Mouse (Mus musculus): ENCODE data around the gene Eftud2.

Gene Eftud2

GRCm38 (mm10) chr11:102879558-102879957 lies 1.2 kb downstream of the Eftud2 start:
- DNase-seq (ENCODE audit: low spot score) = no peak

DNA sequence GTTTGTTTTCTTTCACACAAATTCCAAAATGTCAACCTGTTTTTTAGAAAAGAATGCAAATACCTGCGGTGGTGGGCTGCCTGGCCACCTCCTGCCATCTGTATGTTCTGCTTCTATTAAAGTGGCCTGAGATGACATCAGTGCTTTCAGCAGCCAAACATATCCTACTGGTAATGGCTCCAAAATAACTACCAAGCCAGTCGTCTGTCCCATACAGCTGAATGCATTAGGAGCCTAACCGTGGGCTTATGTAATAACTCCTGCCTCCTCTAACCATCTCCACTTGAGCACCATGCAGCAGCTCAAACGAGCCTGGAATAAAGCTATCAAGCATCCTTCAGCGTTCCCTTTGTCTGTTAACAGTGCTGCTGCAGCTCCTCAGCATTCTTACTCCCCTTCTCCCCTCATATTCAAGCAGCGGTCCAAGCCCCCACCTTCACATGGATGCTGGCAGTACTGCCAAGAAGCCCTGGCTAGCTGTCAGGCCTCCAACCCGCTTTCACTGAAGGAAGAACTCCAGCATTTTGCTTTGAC lies 5.9 kb downstream of the Eftud2 start:
- peak; percentile 63 for DNase-seq (ENCODE audit: low spot score)

GRCm38 (mm10) chr11:102864272-102864671 lies 16.5 kb downstream of the Eftud2 start:
- DNase-seq (ENCODE audit: low spot score) = peak; percentile 48

GRCm38 (mm10) chr11:102859933-102860332 lies 20.9 kb downstream of the Eftud2 start:
- DNase-seq (ENCODE audit: low spot score) = no peak

DNA sequence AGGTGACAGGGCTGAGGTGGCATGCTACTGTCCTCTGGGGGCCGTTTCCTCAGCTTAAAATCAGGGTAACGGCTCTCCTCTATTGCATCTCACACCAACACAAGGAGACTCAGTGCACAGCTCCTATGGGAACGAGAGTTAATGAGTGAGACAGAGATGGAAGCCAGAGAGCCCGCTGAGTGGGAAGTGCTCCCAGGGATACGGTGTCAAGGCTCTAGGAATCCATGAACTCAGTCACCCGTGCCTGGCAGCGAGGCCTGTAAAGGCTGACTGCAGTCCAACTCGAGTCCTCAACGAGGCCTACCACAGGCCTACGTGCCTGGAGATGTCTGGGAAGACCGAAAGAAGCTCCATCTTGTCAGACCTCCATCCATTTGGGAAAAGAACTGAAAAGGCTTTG lies 21.8 kb downstream of the Eftud2 start:
- DNase-seq (ENCODE audit: low spot score) = no peak

DNA sequence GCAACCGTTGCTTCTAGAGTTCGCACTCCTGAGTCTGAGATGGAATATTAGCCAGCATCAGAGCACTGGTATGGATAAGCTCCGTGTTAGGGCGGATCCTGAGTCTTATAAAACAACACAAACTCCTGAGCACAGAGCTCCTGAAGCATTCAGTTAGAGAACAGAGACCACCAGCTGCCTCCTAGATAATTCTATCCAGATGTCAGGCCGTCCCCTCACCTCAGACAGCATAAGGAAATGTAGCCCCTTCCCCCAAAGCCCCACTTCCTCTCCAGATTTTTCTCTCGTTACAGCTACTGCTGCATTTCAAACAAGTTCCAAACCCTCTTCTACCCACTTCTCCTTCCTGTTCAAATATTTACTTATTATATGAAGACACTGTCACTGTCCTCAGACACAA lies 24.8 kb downstream of the Eftud2 start:
- DNase-seq (ENCODE audit: low spot score) = no peak

DNA sequence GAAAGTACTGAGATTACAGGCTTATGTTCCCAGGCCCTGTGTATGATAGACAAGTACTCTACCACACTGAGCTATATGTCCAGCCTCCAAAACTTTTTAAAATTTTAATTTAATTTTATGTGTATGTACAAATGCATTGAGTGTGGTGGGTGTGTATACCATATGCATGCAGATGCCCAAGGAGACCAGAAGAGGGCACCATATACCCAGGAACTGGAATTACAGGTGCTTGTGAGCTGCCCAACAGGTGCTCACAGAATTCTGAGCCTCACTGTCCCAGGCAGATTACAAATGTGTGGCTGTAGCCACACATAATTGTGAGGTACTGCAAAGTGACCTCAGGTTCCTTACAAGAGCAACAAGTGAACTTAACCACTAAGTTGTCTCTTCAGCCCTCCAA lies 27.0 kb downstream of the Eftud2 start:
- no peak for DNase-seq (ENCODE audit: low spot score)

GRCm38 (mm10) chr11:102851883-102852282 lies 28.9 kb downstream of the Eftud2 start:
- DNase-seq (ENCODE audit: low spot score) = no peak

DNA sequence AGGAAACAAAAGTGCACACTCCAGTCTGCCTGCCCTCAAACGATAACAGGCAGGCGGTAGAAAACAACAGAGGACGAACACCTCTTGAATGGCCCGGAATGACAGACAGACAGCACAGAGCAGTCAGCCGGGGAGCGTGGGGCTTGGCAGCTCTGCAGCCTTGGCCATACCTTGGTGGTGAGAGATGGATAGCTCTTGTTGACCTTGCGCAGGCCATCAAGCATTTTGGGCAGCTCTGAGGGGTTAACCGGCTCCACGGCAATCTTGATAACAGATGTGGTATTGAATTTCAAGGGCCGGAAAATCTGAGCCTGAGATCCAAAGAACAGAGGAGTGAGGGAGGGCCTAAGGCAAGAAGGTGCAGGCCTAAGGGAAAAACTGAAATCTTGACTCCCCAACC lies 34.9 kb downstream of the Eftud2 start:
- DNase-seq (ENCODE audit: low spot score) = no peak

GRCm38 (mm10) chr11:102838616-102839150 lies 42.1 kb downstream of the Eftud2 start:
- no peak for DNase-seq (ENCODE audit: low spot score)

DNA sequence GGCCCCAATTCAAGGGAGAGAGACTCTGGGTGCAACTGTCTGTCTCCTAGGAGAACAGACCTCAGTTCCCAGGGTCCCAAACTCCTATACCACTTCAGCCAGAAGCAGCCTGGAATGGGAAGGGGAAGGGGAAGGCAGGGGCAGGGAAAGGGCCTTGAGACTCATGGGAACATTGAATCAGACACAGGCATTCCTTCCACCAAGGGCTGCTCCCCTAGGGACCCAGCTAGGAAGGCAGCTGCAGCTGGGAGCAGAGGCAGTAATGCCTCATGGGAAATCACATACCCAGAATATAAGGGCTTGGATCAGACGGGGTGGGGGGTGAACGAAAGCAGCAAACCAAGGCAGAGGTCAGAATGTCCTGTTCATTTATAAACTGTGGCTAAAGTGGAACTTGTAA lies 42.7 kb downstream of the Eftud2 start:
- DNase-seq (ENCODE audit: low spot score) = no peak

DNA sequence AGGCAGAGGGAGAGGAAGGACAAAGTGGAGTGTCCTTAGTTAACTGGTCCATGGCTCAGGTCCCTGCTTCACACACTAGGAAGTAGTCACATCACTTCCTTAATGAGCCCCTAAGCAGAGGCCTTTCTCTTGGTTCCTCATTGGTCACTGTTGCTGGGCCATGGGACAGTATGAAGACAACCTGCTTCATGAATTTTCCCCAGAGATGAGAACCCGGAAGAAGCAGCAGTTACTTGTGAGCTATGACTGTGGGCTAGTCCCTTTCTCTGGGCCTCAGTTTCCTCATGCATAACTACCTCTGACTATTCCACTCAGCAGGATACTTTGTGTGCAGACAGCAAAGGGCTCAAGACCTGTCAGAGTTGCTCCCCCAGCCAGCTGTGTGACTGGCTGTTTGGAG lies 43.4 kb downstream of the Eftud2 start:
- DNase-seq (ENCODE audit: low spot score) = no peak

DNA sequence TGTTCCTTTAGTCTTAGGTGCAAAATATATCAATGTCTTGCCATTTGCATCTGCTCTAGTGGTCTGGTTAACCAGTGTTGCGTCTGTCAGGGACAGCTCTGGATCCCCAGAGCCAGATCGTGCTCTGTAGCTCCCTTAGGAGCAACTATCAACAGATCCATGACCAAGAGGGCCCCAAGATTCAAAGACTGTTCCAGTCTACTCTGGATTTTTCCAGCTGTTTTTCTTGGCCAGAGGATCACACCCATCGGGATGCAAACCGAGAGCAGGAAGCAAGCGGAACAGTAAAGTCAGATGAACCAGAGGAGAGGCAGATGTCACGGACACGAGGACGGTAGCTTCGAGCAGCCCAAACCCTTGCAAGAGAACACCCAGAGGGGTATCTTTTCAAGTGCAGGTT lies 44.6 kb downstream of the Eftud2 start:
- no peak for DNase-seq (ENCODE audit: low spot score)

DNA sequence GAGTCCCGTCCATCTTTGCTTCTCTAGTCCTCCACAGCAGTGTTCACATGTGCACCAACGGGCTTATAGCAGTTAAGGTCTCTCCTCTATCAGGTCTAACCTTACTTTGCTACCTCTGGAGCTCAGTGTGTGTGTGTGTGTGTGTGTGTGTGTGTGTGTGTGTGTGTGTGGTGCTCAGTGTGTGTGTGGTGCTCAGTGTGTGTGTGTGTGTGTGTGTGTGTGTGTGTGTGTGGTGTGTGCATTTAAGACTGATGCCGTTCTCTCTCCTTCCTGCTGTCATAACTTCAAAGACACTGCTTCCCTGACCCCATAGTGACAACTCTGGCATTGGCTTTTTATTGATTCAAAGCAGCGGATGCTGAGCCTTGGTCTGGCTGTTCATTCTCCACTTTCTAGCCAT lies 45.2 kb downstream of the Eftud2 start, which contains the start of gene Higd1b:
TSS of gene Higd1b (plus strand) at position 301 of the 400 bp plus-strand sequence.
- no peak for DNase-seq (ENCODE audit: low spot score)

- DNase-seq (ENCODE audit: low spot score) = no peak
These were observed 46.6 kb downstream of the Eftud2 start for GRCm38 (mm10) chr11:102834219-102834618.

- DNase-seq (ENCODE audit: low spot score) = no peak
These were observed 48.0 kb downstream of the Eftud2 start for GRCm38 (mm10) chr11:102832700-102833297.

DNA sequence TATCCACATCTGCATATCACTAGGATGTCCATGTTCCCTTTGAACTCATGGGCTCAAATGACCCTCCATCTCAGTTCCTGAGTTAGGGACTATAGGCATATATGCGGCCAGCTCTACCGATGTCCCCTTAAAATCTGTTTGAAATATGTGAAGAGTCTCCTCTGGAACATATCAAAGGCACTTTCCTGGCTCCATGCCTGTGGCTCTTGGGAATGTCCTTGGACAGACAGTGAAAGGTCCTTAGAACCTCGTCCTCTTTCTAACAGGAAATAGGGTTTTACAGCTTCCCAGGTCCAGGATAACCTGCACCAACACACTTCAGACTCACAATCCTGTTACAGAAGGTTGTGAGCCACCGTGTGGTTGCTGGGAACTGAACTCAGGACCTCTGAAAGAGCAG lies 50.5 kb downstream of the Eftud2 start:
- DNase-seq (ENCODE audit: low spot score) = no peak

GRCm38 (mm10) chr11:102827097-102827496 lies 53.7 kb downstream of the Eftud2 start:
- DNase-seq (ENCODE audit: low spot score) = no peak

DNA sequence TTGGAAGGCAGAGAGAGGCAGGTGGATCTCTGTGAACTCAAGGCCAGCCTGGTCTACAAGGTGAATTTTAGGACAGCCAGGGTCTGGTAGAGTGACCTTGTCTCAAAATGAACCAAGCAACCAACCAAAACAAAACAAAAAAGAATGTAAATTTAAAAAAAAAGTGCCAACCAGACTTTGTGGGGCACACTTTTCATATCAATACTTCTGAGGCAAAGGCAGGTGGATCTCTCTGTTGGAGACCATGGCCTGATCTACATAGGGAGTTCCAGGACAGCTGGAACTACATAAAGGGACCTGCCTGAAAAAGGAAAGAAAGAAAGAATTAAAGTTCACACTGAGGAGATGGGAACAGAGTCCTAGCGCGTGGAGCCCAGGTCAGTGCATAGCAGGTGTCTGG lies 54.3 kb downstream of the Eftud2 start:
- no peak for DNase-seq (ENCODE audit: low spot score)

- no peak for DNase-seq (ENCODE audit: low spot score)
These were observed 59.6 kb downstream of the Eftud2 start for GRCm38 (mm10) chr11:102821231-102821630.

GRCm38 (mm10) chr11:102820432-102820831 lies 60.4 kb downstream of the Eftud2 start:
- DNase-seq (ENCODE audit: low spot score) = no peak

DNA sequence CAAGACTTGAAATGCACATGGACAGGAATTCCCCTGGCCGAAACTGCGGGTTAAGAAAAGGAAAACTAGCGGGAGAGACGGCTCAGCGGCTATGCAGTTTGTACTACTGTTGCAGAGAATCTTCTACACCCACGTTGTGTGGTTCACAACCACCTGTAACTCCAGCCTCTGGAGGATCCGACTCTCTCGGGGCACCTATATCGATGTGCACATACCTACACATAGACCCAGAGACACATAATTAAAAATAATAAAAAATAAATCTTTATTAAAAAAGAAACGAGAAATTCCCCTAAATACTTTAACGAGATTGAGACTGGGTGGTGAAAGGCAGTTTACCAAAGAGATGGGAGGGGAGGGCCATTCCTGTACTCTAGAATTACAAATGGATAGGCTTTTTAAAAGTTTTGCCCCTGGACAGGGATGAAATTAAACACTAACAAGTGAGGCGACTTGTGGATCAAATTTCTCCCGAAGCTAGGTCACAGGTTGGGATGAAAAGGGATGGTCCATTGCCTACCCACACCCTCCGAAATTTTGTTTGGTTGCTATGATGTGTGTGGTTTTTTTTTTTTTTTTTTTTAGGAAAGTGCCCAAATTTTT lies 60.9 kb downstream of the Eftud2 start:
- no peak for DNase-seq (ENCODE audit: low spot score)

DNA sequence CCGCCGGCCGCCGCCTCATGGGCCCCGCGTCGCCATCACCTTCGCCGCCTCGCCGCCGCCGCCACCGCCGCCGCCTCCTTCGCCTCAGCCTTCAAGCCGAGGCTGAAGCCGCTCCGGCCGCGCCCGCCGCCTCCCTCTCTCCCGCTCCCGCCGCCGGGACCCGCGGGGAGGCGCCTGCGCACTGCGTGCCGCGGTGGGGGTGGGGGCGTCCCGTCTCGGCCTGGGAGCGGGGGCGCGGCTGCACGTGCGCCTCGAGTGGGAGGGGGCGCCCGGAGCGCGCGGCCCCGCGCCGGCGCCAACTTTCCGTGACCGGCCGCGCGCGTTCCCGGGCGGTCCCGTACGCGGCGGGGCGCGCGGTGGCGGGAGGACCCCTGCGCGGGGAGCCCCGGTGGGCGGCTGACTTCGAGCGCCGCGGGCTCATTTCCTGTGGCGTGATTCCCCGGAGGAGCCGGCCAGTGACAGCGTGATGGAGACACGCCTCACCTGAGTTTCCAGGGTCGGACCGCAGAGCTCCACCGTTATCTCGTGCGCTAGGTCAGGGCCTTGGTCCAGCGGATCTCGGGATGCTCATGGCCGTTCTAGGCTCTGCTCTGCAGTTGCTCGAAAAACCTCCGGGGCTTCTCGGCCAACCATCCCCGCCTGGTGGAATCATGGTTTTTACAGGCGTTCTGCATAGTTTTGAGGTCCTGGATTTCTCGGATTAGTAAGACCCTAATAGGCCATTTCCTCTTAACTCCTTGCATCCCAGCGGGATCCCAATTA lies 61.6 kb downstream of the Eftud2 start, which contains the start of gene Gjc1:
TSS of gene Gjc1 (minus strand) at position 680 of the 762 bp plus-strand sequence.
- no peak for DNase-seq (ENCODE audit: low spot score)

All from layer of hippocampus, adult 9-10 months (tissue).